Mouse (Mus musculus): Measurements from ENCODE around the gene Ppp1r14d.

DNA sequence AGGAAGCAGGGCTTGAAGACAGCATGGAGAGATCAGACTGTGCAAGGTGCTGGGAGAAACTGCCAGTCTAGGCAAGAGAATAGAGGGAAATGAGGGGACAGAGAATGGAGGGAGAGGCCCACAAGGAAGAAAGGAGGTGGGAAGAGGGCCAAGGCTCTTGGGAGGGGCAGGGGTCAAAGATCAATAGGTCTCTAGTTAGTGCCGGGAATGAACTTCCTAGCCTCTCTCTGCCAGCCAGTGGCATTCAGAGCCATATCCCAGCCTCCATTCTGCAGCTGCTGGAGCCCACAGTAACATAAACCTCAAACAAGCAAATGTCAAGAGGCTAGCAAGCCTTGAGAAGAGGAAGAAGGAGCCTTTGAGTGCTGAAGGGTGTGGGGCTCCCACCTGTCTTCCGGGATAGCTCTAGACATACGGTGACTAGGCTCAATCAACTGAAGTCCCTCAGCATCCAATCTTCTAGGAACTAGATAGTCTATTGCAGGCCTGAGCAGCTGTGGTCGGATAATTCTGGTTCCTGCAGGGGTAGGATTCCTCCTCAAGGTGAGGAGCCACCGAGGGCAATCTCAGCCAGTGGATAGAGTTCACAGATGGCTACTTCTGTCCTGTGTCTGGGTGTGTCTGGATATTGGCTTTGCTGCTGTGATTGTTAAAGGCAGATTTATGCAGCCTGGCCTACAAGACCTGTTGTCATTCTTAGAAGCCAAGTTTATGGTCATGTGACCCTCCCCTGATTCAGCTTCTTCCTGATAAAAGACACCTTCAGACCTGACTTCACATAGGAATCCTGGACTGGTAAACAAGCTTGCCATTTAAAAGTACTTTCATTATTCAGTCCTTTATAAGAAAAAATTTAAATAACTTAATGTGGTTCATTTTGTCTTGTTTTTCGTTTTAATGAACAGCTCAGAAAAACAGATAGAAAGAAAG is at the start of gene Ppp1r14d:
- no peak for TF ChIP-seq POLR2A (IDR thresholded peaks at IDR 0.05; ENCODE audit: control insufficient read depth, low read depth, low read length)
- no peak for TF ChIP-seq CTCF (IDR thresholded peaks at IDR 0.05; ENCODE audit: control insufficient read depth, insufficient read depth, insufficient replicate concordance, low read depth, low read length)

Data from testis, adult 2 months (tissue).